Mouse (Mus musculus) erythroblast, adult 5-6 weeks (primary cell): ENCODE measurements around the gene Prss40. TPM values are rescaled to one million over a fixed set of nuclear protein-coding genes. Genes with fewer than 3 reads are reported as not detected.

Experiments
- total RNA-seq, 2 experiments: library from RNA; stranded (forward) in 1 of 2; stranded (reverse) in 1 of 2; fragments of 150-400 nt in 1 of 2; fragments of 200-764, 138-1000 nt in 1 of 2; gene quantifications; 2 replicates each; pipeline versions ENCODE4 v1.2.3 to v1.2.4; 2015 to 2017; ENCODE audit warnings: low replicate concordance in 2 of 2

Gene Prss40
- total RNA-seq, 2 experiments from 2014 or later, result not detected

Other genes starting within 250 kb of the Prss40 start
- 21.1 and 25.5 TPM in 2 replicates for gene Ccdc115, start 121.3 kb downstream of the Prss40 start, total RNA-seq (2015; ENCODE audit: low replicate concordance)
- gene Ccdc115, start 121.3 kb downstream of the Prss40 start, total RNA-seq (2017; ENCODE audit: low replicate concordance), result 9.9 and 12.1 TPM in 2 replicates
- 20.5 and 20.6 TPM in 2 replicates for gene Imp4, start 121.1 kb downstream of the Prss40 start, total RNA-seq (2015; ENCODE audit: low replicate concordance)
- gene Imp4, start 121.1 kb downstream of the Prss40 start, total RNA-seq (2017; ENCODE audit: low replicate concordance), result 5.8 and 6.1 TPM in 2 replicates
- gene Ptpn18, start 101.2 kb downstream of the Prss40 start, total RNA-seq (2015; ENCODE audit: low replicate concordance), result 7.3 and 13.4 TPM in 2 replicates
- 23.1 and 47.7 TPM in 2 replicates for gene Ptpn18, start 101.2 kb downstream of the Prss40 start, total RNA-seq (2017; ENCODE audit: low replicate concordance)
- gene Prss39, start 62.5 kb downstream of the Prss40 start, total RNA-seq (2015; ENCODE audit: low replicate concordance), result not detected in 2 replicates
- not detected in 2 replicates for gene Prss39, start 62.5 kb downstream of the Prss40 start, total RNA-seq (2017; ENCODE audit: low replicate concordance)
- not detected in 2 replicates for gene Cfc1, start 25.3 kb downstream of the Prss40 start, total RNA-seq (2015; ENCODE audit: low replicate concordance)
- not detected in 2 replicates for gene Cfc1, start 25.3 kb downstream of the Prss40 start, total RNA-seq (2017; ENCODE audit: low replicate concordance)
- not detected in 2 replicates for gene Amer3, start 18.7 kb upstream of the Prss40 start, total RNA-seq (2015; ENCODE audit: low replicate concordance)
- gene Amer3, start 18.7 kb upstream of the Prss40 start, total RNA-seq (2017; ENCODE audit: low replicate concordance), result 0.56 TPM in 1 of 2 replicates, not detected in the other